ENCODE assay signal across 13 mouse cellular contexts in the genomic region with DNA sequence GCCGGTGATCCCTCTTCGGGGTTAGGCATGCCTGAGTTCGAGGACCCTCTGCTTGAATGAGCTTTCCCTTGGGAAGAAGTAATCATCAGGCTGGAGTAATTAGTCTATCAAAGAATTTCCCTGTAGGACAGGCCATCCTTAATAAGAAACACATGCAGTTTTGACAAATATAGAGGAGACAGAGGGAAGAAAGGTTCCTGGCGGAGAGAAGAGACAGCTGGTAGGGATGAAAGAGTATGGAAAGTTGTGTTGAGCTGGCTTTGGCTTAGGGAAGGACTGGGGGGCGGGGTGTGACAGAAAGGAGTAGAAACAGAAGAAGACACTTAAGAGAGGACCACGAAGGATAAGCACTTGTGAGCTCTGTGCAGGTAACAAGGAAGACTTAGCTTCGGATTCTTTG.
"Had no signal": no experiment of that assay in that cellular context is flagged by ENCODE, and none has a peak within 500 bp of the region (broad histone marks: within the 10 kb centered on the region; RNA-seq: fewer than 3 reads in every experiment).

No protein-coding gene starts in this region.

- H3K4me1 ChIP-seq: liver, embryonic 15.5 days; megakaryocyte, embryonic 14.5 days; midbrain, embryonic 15.5 days; neural tube, embryonic 12.5 days had no signal

- H3K9me3 ChIP-seq: limb, embryonic 10.5 days; liver, embryonic 15.5 days; midbrain, embryonic 15.5 days; neural tube, embryonic 12.5 days had no signal

- DNase-seq: kidney, adult 8-10 months; thymus, postnatal 4 days had no signal

- H3K36me3 ChIP-seq: limb, embryonic 10.5 days; liver, embryonic 15.5 days; midbrain, embryonic 15.5 days; neural tube, embryonic 12.5 days had no signal

- ATAC-seq: hindbrain, postnatal 0 days; midbrain, embryonic 15.5 days had no signal

- H3K4me2 ChIP-seq: liver, embryonic 11.5 days; liver, embryonic 15.5 days; midbrain, embryonic 11.5 days; midbrain, embryonic 15.5 days; neural tube, embryonic 12.5 days had no signal

- H3K27ac ChIP-seq: hindbrain, postnatal 0 days; left cerebral cortex, adult 2 months; limb, embryonic 10.5 days; liver, embryonic 15.5 days; macrophage; midbrain, embryonic 15.5 days; neural tube, embryonic 12.5 days; stomach, postnatal 0 days had no signal

- H3K4me3 ChIP-seq: left cerebral cortex, adult 2 months; limb, embryonic 10.5 days; liver, embryonic 15.5 days; megakaryocyte, embryonic 14.5 days; midbrain, embryonic 15.5 days; neural tube, embryonic 12.5 days had no signal

- H3K9ac ChIP-seq: liver, embryonic 15.5 days; midbrain, embryonic 15.5 days; neural tube, embryonic 12.5 days had no signal

- H3K27me3 ChIP-seq: liver, embryonic 15.5 days; megakaryocyte, embryonic 14.5 days; midbrain, embryonic 15.5 days; neural tube, embryonic 12.5 days had no signal
